Mouse (Mus musculus): ENCODE results near the gene Bach1.
A peak's percentile ranks its signal among the peaks of the same experiment; 100 is the strongest.

Bach1 gene

GRCm38 (mm10) chr16:87698692-87699305 lies at the start of gene Bach1:
Gene Bach1 (plus strand): TSS chr16:87698945.
- peak; percentile 99 for DNase-seq (ENCODE audit: low read depth, low spot score)

DNA sequence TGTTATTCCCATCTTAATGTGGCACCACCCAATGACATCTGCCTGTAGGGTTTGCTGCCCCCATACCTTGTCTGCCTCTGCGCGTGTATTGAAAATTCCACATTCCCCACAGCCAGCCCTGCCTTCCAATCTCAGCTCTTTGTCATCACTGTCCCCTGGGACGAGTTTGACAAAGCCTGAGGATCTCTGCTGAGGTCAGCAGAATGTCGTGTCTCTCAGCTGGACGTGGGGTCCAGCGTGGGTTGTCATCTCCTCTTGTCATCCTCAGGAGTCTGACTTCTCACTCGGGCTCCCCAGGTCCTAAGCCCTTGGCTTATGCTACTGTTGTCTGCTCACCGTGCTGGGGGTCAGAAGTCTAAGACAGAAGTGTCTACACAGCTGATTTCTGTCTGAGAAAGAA lies 46.4 kb upstream of the Bach1 start:
- no peak for DNase-seq (ENCODE audit: low read depth, low spot score)

- DNase-seq (ENCODE audit: low read depth, low spot score), result no peak
Measured at GRCm38 (mm10) chr16:87652924-87653323, 45.8 kb upstream of the Bach1 start.

- DNase-seq (ENCODE audit: low read depth, low spot score), result peak; percentile 28
Measured at GRCm38 (mm10) chr16:87654016-87654575, 44.6 kb upstream of the Bach1 start.

DNA sequence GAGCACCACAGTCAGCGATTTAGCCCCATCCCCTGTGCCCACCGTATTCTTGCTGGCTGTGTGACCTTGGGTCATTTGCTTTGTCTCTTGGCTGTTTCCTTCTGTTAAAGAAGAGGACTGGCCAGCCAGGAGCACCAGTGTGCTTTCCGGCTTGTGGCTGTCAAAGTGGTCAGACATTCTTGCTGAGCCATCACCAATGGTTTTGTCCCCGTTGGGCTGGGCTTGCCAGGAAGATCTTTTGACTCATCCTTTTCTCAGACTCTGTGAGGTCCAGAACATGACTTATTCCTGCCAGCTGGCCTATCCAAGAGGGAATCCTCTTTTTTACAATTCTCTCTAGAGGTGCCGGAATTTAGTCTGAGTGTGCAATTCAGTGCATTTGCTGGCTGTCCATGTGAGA lies 43.7 kb upstream of the Bach1 start:
- DNase-seq (ENCODE audit: low read depth, low spot score), result no peak

DNA sequence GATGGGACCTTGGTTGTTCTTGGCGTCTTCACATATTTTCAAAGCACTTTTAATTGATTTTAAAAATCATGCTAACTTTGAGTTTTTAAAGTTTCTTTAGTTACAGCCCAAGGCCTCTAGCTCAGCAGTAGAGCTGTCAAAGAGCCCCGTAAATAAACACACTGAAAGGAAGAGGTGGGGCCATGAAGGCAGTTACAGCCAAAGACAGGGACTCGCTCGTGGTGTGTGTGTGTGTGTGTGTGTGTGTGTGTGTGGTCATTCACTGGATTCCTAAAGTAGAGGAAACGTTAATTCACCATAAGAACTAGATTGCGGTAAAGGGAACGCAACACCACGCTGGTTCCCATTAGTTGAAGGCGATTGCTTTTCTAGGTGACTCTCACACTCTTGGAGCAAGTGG lies 43.2 kb upstream of the Bach1 start:
- no peak for DNase-seq (ENCODE audit: low read depth, low spot score)

- peak; percentile 27 for DNase-seq (ENCODE audit: low read depth, low spot score)
Measured at GRCm38 (mm10) chr16:87656771-87657170, 42.0 kb upstream of the Bach1 start.

GRCm38 (mm10) chr16:87657291-87657690 lies 41.5 kb upstream of the Bach1 start:
- peak; percentile 56 for DNase-seq (ENCODE audit: low read depth, low spot score)

- peak; percentile 37 for DNase-seq (ENCODE audit: low read depth, low spot score)
Measured at GRCm38 (mm10) chr16:87661024-87661471, 37.7 kb upstream of the Bach1 start.

GRCm38 (mm10) chr16:87661636-87662035 lies 37.1 kb upstream of the Bach1 start:
- peak; percentile 64 for DNase-seq (ENCODE audit: low read depth, low spot score)

GRCm38 (mm10) chr16:87662528-87662927 lies 36.2 kb upstream of the Bach1 start:
- no peak for DNase-seq (ENCODE audit: low read depth, low spot score)

DNA sequence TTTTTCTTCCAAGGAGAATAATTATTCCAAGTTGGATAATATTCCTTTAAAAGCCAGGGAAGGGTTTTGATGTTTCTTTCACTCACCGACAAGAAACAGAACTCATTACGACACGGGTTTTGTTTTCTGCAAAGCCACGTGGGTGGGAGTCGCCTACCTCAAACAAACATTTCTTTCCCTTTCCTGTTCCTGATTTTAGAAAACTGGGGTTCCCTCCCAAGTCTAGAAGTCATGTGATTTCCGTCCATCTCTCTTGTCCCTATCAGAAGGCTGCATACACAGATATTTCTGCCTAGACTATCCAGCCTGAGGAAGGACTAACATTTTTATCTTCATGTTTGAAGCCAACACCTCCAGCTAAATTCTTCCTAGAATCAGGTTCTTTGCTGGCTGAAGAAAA lies 34.9 kb upstream of the Bach1 start:
- no peak for DNase-seq (ENCODE audit: low read depth, low spot score)

- DNase-seq (ENCODE audit: low read depth, low spot score), result no peak
Measured at GRCm38 (mm10) chr16:87665246-87665645, 33.5 kb upstream of the Bach1 start.

DNA sequence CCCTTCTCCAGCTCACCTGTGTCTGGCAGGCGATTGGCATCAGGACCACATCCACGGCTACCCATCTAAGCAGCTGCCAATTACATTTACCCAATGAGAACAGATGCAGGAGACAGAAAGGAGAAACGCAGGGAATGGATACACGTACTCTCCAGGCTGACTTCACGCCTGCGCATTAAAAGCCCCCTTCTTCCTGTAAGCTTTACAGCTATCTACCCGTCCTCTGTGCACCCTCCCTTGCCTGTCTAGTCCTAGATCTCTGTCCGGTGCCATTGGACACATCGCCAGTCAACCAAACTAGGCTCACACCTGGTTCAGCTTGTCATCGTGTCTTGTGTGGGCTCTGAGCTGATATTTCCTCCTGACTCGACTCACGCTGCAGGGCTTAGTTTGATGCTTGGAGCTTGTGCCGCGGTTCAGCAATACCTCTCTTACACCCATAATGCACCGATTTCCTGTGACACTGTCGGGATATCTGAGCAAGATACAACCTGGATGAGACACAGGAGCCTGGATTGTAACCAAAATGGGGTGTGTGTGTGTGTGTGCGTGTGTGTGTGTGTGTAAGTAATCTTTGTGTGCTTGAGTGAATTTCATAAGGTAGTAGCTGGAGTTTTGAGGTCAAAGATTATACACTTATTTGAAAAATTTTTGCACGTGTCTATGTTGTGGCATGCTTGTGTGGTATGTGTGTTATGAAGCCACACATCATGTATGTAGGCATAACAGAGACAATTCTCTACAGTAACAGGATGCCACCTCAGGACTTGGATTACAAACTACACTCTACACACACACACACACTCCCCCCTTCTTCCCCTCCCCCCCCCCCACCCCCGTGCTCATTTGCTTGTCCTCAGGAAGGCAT lies 32.8 kb upstream of the Bach1 start:
- no peak for DNase-seq (ENCODE audit: low read depth, low spot score)

GRCm38 (mm10) chr16:87666620-87667004 lies 32.1 kb upstream of the Bach1 start:
- no peak for DNase-seq (ENCODE audit: low read depth, low spot score)

DNA sequence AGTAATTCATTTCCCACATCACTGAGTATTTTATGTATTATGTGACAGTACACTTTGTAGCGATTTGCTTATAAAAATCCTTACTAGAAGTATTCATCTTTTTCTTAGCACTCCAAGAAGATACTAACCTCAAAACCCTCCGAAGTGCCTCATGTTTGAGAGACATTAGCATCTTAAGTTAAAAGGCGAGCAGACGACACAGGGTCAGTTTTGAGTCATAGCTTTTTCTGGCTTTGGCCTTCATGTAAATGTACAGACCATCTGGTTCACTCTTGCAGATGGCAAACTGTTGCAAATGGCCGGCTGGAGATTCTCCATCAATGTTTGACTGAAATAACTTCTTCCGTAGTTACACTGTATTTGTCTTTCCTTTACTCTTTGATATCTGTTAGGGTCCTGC lies 30.7 kb upstream of the Bach1 start:
- DNase-seq (ENCODE audit: low read depth, low spot score), result no peak

DNA sequence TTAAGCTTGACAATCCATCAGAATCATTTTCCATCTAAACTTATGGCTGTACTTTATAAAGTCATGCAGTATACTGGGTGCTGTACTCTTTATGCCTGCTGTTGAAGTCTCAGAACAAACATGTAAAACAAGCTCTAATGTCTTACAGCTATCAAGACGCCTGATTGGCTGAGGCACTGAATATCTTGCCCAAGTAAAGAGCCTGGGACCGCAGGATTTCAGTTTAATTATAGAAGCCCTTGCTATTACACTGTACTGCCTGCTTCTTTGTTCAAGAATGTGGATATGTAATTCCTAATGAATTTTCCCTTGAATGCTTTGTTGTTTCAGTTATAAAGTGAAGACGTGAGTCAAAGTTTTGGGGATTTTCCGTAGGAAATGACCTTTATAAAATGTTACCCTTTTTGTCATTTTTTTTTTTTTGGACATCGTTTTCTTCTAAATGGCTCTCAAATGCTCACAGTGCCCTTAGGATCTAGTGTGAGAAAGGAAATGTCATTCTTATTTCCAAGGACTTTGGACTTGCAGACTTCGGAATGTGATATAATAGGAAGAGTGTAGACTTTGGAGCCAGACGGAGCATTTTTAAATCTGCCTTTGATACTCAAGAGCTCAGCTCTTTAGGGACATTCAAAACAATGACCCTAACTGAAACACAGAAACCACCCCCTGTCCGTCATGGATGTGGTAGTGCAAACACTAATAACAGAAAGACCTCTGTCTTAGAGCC lies 28.5 kb upstream of the Bach1 start:
- DNase-seq (ENCODE audit: low read depth, low spot score), result no peak

GRCm38 (mm10) chr16:87670821-87671165 lies 28.0 kb upstream of the Bach1 start:
- DNase-seq (ENCODE audit: low read depth, low spot score), result no peak

DNA sequence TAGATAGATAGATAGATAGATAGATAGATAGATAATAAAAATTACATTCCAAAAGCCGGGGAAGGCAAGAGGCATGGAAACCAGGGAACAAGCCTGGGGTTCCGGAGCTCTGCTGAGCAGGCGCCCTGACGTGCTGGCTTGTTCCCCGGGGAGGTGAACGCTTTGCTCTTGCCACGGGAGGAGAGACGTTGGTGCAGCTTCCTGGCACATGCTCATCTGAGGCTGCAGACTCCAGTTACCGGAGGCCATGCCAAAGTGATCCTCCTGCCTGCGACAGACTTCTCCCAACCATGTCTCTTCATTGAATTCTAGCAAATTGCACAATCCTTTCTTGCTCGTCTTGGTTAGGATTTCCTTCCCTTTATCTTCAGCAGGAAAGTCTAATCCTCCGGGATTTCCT lies 27.4 kb upstream of the Bach1 start:
- DNase-seq (ENCODE audit: low read depth, low spot score), result no peak

DNA sequence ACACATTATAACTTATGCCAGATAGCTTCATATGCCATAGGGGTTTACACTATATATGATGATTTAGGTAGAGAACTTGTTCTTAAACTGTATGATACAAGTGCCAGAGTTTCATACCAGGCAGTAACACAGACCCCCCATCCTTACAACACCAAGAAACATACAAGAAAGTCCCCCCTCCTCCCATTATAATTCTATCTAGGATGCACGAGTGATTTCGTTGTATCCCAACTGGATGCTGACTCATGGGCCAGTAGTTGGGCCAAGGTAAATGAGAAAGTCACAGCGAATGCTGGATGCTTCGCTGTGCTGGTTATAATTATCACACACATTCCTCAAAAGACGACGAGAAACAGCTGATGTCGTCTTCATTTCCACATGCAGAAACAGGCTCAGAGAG lies 25.6 kb upstream of the Bach1 start:
- DNase-seq (ENCODE audit: low read depth, low spot score), result no peak

DNA sequence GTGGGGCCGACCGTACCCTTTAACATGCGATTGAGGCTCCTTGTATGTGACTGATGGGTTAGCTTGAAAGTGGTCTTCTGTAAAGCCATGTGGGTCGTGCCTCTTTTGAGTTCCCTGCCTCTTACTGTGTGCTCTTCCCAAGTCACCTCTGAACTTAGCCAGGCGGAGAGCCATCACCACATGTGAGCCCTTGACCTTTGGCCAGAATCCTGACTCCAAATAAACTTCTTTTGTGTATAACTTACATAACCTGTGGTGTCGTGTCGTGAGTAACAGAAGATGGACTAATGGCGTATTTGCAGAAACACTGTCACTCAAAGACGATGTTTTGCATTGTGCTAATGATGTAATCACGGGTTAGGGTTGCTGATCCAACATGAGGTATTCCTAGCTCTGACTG lies 22.6 kb upstream of the Bach1 start:
- no peak for DNase-seq (ENCODE audit: low read depth, low spot score)

DNA sequence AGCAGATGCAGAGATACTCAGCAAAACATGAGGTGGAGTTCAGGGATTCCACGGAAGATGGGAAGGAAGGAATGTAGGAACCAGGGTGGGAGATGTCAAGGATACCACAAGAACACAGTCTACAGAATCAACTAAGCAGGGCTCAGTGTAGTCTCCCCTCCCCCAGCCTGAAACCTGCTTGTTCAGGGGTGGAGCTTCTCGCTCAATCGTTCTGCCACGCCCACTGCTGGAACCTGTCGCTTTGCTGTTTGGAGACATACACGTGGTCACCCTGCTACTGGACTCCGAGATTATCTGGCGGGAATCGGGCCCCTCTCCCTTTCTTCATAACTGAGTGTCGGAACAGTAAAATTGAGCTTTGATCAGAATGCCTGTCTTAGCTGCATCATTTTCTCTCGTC lies 20.1 kb upstream of the Bach1 start:
- DNase-seq (ENCODE audit: low read depth, low spot score), result no peak

Data from CD4-positive, CD25-positive, alpha-beta regulatory T cell, adult 2 months (primary cell).